Mouse (Mus musculus) spleen, postnatal 10 days (tissue): ENCODE data around the gene Agbl3.
A peak's percentile ranks its signal among the peaks of the same experiment; 100 is the strongest.

Experiments used
- DNase-seq, 2 experiments: peaks; one replicate each; pipeline ENCODE4 v3.0.0; 2021 to 2022; ENCODE audit warnings: low spot score in 2 of 2

The Agbl3 gene

GRCm38 (mm10) chr6:34797887-34798286 lies 17.7 kb downstream of the Agbl3 start:
- DNase-seq = no peak

- DNase-seq = no peak
Observed at GRCm38 (mm10) chr6:34805582-34805981, 25.4 kb downstream of the Agbl3 start.

GRCm38 (mm10) chr6:34810651-34811050 lies 30.4 kb downstream of the Agbl3 start:
- DNase-seq = no peak

- no peak for DNase-seq
Observed at GRCm38 (mm10) chr6:34824406-34824805, 44.2 kb downstream of the Agbl3 start.

- DNase-seq = no peak
Observed at GRCm38 (mm10) chr6:34832352-34832751, 52.1 kb downstream of the Agbl3 start.

- DNase-seq = peak in 1 of 2 experiments; percentile 27
Observed at GRCm38 (mm10) chr6:34861546-34862053, 81.4 kb downstream of the Agbl3 start.

- DNase-seq = peak; percentile 38 to 45
Observed at GRCm38 (mm10) chr6:34862381-34862780, 82.1 kb downstream of the Agbl3 start.

- peak; percentile 57 to 60 for DNase-seq
Observed at GRCm38 (mm10) chr6:34862791-34863403, 82.7 kb downstream of the Agbl3 start, which contains the start of gene Tmem140. TSS of gene Tmem140 (plus strand) at chr6:34863146.

GRCm38 (mm10) chr6:34863786-34864514 lies 83.7 kb downstream of the Agbl3 start:
- no peak for DNase-seq

GRCm38 (mm10) chr6:34865213-34865612 lies 85.0 kb downstream of the Agbl3 start:
- no peak for DNase-seq

- DNase-seq = no peak
Observed at GRCm38 (mm10) chr6:34865711-34866593, 85.7 kb downstream of the Agbl3 start.

- DNase-seq = no peak
Observed at GRCm38 (mm10) chr6:34866786-34867185, 86.6 kb downstream of the Agbl3 start.

- no peak for DNase-seq
Observed at GRCm38 (mm10) chr6:34867301-34867994, 87.2 kb downstream of the Agbl3 start.

- DNase-seq = no peak
Observed at GRCm38 (mm10) chr6:34867995-34868350, 87.7 kb downstream of the Agbl3 start.

- no peak for DNase-seq
Observed at GRCm38 (mm10) chr6:34868507-34869217, 88.4 kb downstream of the Agbl3 start.

GRCm38 (mm10) chr6:34869225-34869915 lies 89.1 kb downstream of the Agbl3 start:
- peak; percentile 45 to 66 for DNase-seq

GRCm38 (mm10) chr6:34870136-34870535 lies 89.9 kb downstream of the Agbl3 start:
- DNase-seq = no peak

- DNase-seq = no peak
Observed at GRCm38 (mm10) chr6:34870724-34871123, 90.5 kb downstream of the Agbl3 start.

GRCm38 (mm10) chr6:34871929-34872328 lies 91.7 kb downstream of the Agbl3 start:
- DNase-seq = no peak

- no peak for DNase-seq
Observed at GRCm38 (mm10) chr6:34872871-34873270, 92.6 kb downstream of the Agbl3 start.
